Mouse (Mus musculus) lung, embryonic 16.5 days (tissue): ENCODE measurements around the gene Lrmda. TPM values are rescaled to one million over a fixed set of nuclear protein-coding genes. Genes with fewer than 3 reads are reported as not detected.
A peak's percentile ranks its signal among the peaks of the same experiment; 100 is the strongest.

Experiments
- ATAC-seq: fragments of 200-750 bp; cut with Nextera tagmentation; 2 replicates; pipeline ENCODE4 v1.8.0; 2017; ENCODE audit warnings: low read depth, mild to moderate bottlenecking, moderate library complexity
- H3K27ac ChIP-seq: fragments of 300-500 bp; sonication (generic); 2 replicates; pipeline ENCODE4 v1.5.1; 2014; ENCODE audit warnings: mild to moderate bottlenecking, control low read depth, low read length
- H3K27me3 ChIP-seq: fragments of 300-500 bp; sonication (generic); 2 replicates; pipeline ENCODE4 v1.6.1; 2014; ENCODE audit warnings: low read depth, low read length, mixed read lengths; ENCODE audit not compliant: control insufficient read depth, insufficient read depth
- H3K36me3 ChIP-seq: fragments of 300-500 bp; sonication (generic); 2 replicates; pipeline ENCODE4 v1.6.1; 2014; ENCODE audit warnings: low read length; ENCODE audit not compliant: control insufficient read depth, insufficient read depth
- H3K4me1 ChIP-seq: fragments of 300-500 bp; sonication (generic); replicated peaks from 2 replicates; pipeline ENCODE4 v1.6.1; 2014; ENCODE audit warnings: low read length, mixed read lengths; ENCODE audit not compliant: control insufficient read depth, insufficient read depth
- H3K4me2 ChIP-seq: fragments of 300-500 bp; sonication (generic); 2 replicates; pipeline ENCODE4 v1.6.1; 2014; ENCODE audit warnings: low read depth, low read length, control low read depth
- H3K4me3 ChIP-seq: fragments of 300-500 bp; sonication (generic); 2 replicates; pipeline ENCODE4 v1.5.1; 2014; ENCODE audit warnings: mild to moderate bottlenecking, low read length, control low read depth
- H3K9ac ChIP-seq: fragments of 300-500 bp; sonication (generic); 2 replicates; pipeline ENCODE4 v1.6.1; 2014; ENCODE audit warnings: low read length, control low read depth
- H3K9me3 ChIP-seq: fragments of 300-500 bp; sonication (generic); 2 replicates; pipeline ENCODE4 v1.6.1; 2016; ENCODE audit warnings: low read length; ENCODE audit not compliant: control insufficient read depth
- WGBS: fragments of 180-500 bp; shearing (Covaris S2); extraction: QIAGEN DNeasy Blood & Tissue Kit; methylation state at CpG from one replicate; pipeline ENCODE4 v1.1.7; 2014; 5-methylcytosine and 5-hydroxymethylcytosine counted together
- polyA plus RNA-seq: library from polyadenylated mRNA; unstranded; fragments of >200 nt; fragmentation: Nextera tagmentation; extraction: Ambion mirVana; gene quantifications from 2 replicates; pipeline ENCODE4 v1.2.1, GENCODE M21; 2015

The Lrmda gene
- polyA plus RNA-seq, 1 experiment from 2014 or later: 1.2 TPM

GRCm38 (mm10) chr14:22154096-22154495 lies 134.6 kb downstream of the Lrmda start:
- Histone ChIP-seq H3K27me3 (no peaks in the 10 kb centered on the region), H3K4me3 (no peak overlapping the region), H3K9ac (no peak overlapping the region), H3K9me3 (no peaks in the 10 kb centered on the region), H3K36me3 (no peaks in the 10 kb centered on the region), H3K4me2 (no peak overlapping the region), H3K4me1 (peaks cover 6% of the 10 kb centered on the region; the same call in 1 of the 2 replicates), H3K27ac (no peak overlapping the region)
- no peak for ATAC-seq
- WGBS: 78% methylated on average over 8 of the region's 8 CpGs

GRCm38 (mm10) chr14:22155034-22155433 lies 135.5 kb downstream of the Lrmda start:
- no peak for ATAC-seq

GRCm38 (mm10) chr14:22155512-22156026 lies 136.1 kb downstream of the Lrmda start:
- no peak overlapping the region for H3K4me2 ChIP-seq
- 45% methylated on average over 4 of the region's 4 CpGs for WGBS
- H3K27ac ChIP-seq: no peak overlapping the region
- H3K9ac ChIP-seq: no peak overlapping the region
- peaks cover 6% of the 10 kb centered on the region; the same call in 1 of the 2 replicates for H3K4me1 ChIP-seq
- H3K27me3 ChIP-seq: no peaks in the 10 kb centered on the region
- H3K9me3 ChIP-seq: no peaks in the 10 kb centered on the region
- no peak overlapping the region for H3K4me3 ChIP-seq
- ATAC-seq: no peak
- no peaks in the 10 kb centered on the region for H3K36me3 ChIP-seq

More at GRCm38 (mm10) chr14:22155034-22155433, 135.5 kb downstream of the Lrmda start:
- Histone ChIP-seq H3K4me3 (no peak overlapping the region), H3K27ac (no peak overlapping the region), H3K4me2 (no peak overlapping the region), H3K36me3 (no peaks in the 10 kb centered on the region), H3K27me3 (no peaks in the 10 kb centered on the region), H3K4me1 (peaks cover 6% of the 10 kb centered on the region; the same call in 1 of the 2 replicates), H3K9me3 (no peaks in the 10 kb centered on the region), H3K9ac (no peak overlapping the region)
- 30% methylated on average over 2 of the region's 2 CpGs for WGBS

- 43% methylated on average over 6 of the region's 6 CpGs for WGBS
- no peaks in the 10 kb centered on the region for H3K27me3 ChIP-seq
- no peak overlapping the region for H3K4me3 ChIP-seq
- no peak overlapping the region for H3K27ac ChIP-seq
- H3K4me1 ChIP-seq: peaks cover 10% of the 10 kb centered on the region
- H3K4me2 ChIP-seq: no peak overlapping the region
- no peaks in the 10 kb centered on the region for H3K36me3 ChIP-seq
- no peak overlapping the region for H3K9ac ChIP-seq
- no peak for ATAC-seq
- no peaks in the 10 kb centered on the region for H3K9me3 ChIP-seq
These were observed 137.5 kb downstream of the Lrmda start for GRCm38 (mm10) chr14:22156991-22157390.

- peaks cover 6% of the 10 kb centered on the region for H3K4me1 ChIP-seq
- H3K36me3 ChIP-seq: no peaks in the 10 kb centered on the region
- no peak overlapping the region for H3K4me2 ChIP-seq
- H3K27me3 ChIP-seq: no peaks in the 10 kb centered on the region
- H3K4me3 ChIP-seq: no peak overlapping the region
- H3K9me3 ChIP-seq: no peaks in the 10 kb centered on the region
- no peak for ATAC-seq
- no peak overlapping the region for H3K9ac ChIP-seq
- H3K27ac ChIP-seq: no peak overlapping the region
- 13% methylated on average over 3 of the region's 3 CpGs for WGBS
These were observed 141.9 kb downstream of the Lrmda start for GRCm38 (mm10) chr14:22161416-22161815.

GRCm38 (mm10) chr14:22167285-22167684 lies 147.8 kb downstream of the Lrmda start:
- H3K9me3 ChIP-seq: no peaks in the 10 kb centered on the region
- H3K36me3 ChIP-seq: no peaks in the 10 kb centered on the region
- no peak overlapping the region for H3K4me2 ChIP-seq
- H3K4me1 ChIP-seq: peaks cover 11% of the 10 kb centered on the region
- WGBS: 48% methylated on average over 7 of the region's 7 CpGs
- peaks cover 5% of the 10 kb centered on the region; the same call in 1 of the 2 replicates for H3K27me3 ChIP-seq
- no peak overlapping the region for H3K4me3 ChIP-seq
- no peak for ATAC-seq
- H3K9ac ChIP-seq: no peak overlapping the region
- no peak overlapping the region for H3K27ac ChIP-seq

GRCm38 (mm10) chr14:22168077-22168794 lies 148.7 kb downstream of the Lrmda start:
- peaks cover 5% of the 10 kb centered on the region; the same call in 1 of the 2 replicates for H3K27me3 ChIP-seq
- ATAC-seq: peak; percentile 54
- WGBS: 28% methylated on average over 11 of the region's 11 CpGs
- no peak overlapping the region for H3K9ac ChIP-seq
- H3K9me3 ChIP-seq: no peaks in the 10 kb centered on the region
- H3K4me3 ChIP-seq: no peak overlapping the region
- H3K4me1 ChIP-seq: peaks cover 11% of the 10 kb centered on the region
- no peak overlapping the region; the same call in 1 of the 2 replicates for H3K4me2 ChIP-seq
- no peak overlapping the region for H3K27ac ChIP-seq
- H3K36me3 ChIP-seq: no peaks in the 10 kb centered on the region

GRCm38 (mm10) chr14:22168795-22169568 lies 149.5 kb downstream of the Lrmda start:
- Histone ChIP-seq H3K9ac (no peak overlapping the region), H3K4me2 (peak overlapping the region; percentile 38), H3K36me3 (no peaks in the 10 kb centered on the region), H3K4me1 (peaks cover 11% of the 10 kb centered on the region), H3K9me3 (no peaks in the 10 kb centered on the region), H3K27ac (no peak overlapping the region), H3K27me3 (peaks cover 5% of the 10 kb centered on the region; the same call in 1 of the 2 replicates), H3K4me3 (no peak overlapping the region)
- ATAC-seq: peak; percentile 64; the same call in 1 of the 2 replicates
- 31% methylated on average over 14 of the region's 14 CpGs for WGBS

GRCm38 (mm10) chr14:22174757-22175156 lies 155.2 kb downstream of the Lrmda start:
- no peak overlapping the region for H3K27ac ChIP-seq

More at GRCm38 (mm10) chr14:22174757-22175156, 155.2 kb downstream of the Lrmda start:
- Histone ChIP-seq H3K4me2 (no peak overlapping the region), H3K4me3 (no peak overlapping the region), H3K36me3 (no peaks in the 10 kb centered on the region), H3K9me3 (no peaks in the 10 kb centered on the region), H3K27me3 (0 out of 2 replicates have a peak, but pooled peaks cover 3% of the 10 kb centered on the region), H3K4me1 (no peaks in the 10 kb centered on the region), H3K9ac (no peak overlapping the region)
- no peak for ATAC-seq
- 47% methylated on average over 9 of the region's 9 CpGs for WGBS
